Mouse (Mus musculus): Measurements from ENCODE around the gene Fermt3.
"Not testable (repeated sequence)": the region's sequence is repeated elsewhere in the genome, so short reads cannot be mapped to it uniquely, and the experiment has no call there.

Gene Fermt3

DNA sequence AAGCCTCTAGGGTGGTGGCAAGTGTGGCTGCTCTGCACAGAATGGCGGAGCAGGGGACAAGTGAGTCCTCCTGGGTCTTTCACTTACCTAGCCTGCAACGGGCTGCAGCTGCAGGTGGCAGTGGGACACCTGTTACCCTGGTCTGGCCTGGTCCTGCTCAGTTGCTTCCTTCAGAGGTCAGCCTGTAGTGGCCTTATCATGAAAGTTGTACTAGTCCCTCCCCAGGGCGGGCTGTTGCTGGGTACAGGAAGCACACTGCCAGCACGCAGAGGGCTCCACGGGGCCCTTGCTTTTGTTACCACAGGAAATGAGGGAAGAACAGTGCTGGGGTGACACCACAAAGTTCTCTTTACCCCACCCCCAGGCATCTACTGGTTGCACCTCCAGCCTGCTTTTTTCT is at the start of gene Fermt3:
Fermt3 (minus strand) TSS at position 279 of the 400 bp plus-strand sequence.
- no peak for DNase-seq (ENCODE audit: low read depth, low spot score)

DNA sequence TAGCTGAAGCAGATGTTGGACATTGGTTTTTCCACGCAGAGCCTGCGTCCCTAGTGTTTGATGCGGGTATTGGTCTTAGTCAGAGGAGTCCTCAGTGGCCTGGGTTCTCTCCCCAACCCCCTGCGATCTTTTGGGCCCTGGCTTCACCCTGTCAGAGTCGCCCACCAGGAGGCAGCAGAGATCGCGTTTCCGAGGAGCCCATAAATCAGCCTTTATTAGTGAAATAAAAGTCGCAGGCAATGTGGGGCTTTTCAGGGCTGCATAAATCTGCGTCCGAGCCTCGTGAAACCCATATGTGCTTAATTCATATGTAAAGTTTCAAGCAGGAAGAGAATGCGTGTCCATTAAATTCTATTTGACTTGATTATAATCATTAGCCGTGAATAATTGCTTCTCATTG is 48.9 kb upstream of the Fermt3 start:
- DNase-seq (ENCODE audit: low read depth, low spot score): peak; percentile 88

DNA sequence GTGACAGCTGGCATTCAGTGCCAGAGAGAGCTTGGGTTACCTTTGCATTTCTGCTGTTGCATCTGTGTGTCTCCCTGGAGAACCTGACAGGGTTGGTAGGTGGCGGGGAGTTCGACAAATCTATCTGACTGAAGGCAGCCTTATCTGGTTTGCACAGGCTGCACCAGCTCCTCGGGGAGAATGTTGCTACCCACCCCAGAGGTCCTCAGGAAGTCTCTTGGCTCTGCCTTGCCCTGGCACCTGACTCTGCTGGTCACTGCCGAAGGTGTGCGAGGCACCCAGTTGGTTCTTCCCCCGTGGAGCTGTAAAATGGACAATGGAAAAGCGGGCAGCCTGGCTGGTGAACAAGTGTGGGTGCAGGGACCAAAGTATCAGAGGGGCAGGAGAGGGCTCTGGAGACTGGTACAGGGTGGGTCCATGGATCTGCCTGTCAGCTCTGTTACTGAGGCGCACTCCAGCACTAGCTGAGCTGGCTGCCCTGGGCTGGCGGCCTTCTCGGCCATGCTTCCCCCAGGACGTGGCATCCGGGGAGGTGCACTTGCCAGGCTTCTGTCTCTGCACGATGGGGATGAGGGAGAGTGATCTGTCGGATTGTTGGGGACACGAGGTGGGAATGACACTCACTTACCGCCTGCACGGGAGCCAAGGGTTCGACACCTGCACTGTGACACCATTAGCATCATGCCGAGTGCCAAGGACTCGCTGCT is 48.2 kb upstream of the Fermt3 start:
- DNase-seq (ENCODE audit: low read depth, low spot score): no peak

DNA sequence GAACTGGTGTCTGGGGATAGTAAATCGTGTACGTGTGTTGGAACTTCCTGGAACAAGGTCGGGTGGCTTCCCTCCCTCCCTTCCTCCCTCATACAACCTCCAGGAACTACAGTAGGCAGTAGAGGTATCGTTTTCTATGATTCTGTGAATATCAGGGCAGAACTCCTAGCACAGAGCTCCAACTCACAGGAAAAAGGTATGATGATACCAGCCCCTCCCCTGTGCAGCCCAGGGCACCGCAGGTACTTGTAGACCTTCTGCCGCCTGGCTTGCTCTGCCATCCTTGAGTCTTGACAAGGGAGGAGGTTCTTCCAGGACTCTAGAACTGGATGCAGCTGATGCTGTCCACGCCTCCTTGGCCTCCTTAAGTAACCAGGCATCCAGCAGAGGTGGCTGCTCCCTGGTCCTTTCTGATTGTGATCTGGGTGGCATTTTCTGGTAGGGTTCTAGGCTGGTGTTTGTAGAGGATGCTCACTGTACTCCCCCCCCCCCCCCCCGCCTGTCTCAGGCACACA is 47.6 kb upstream of the Fermt3 start:
- no peak for DNase-seq (ENCODE audit: low read depth, low spot score)

DNA sequence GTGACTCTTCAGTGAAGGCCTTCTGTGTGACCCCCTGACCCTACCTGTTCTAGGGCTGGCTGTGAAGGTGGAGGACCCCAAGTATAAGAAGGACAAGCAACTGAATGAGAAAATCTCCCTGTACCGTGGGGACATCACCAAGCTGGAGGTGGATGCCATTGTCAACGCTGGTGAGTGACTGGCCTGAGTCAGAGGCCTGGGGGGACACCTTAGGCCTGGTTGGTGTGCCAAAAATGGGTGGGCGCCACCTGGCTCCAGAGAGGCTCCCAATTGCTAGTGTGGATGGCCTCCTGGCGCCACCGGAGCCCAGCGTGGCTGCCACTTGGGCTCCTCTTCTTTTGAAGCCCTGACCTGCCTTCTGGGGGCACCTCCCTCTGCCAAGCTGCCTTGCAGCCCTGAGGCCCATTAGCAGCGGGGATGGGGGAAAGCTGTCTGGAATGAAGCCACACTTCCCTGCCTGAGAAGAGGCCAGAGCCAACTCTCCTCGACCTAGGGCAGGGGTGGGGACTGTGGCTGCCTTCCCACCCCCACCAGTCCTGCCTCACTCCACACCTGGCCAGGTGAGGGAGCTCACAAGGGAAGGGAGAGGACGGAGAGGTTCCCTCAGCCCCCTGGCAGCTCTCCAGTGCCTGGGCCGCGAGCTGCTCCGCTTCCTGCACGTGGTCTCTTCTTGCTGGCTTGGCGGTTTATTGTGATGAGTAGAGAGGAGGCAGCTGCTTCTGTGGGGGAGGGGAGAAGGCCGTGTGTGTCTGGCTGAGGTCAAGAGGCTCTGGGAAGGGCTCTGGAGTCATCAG is 47.0 kb upstream of the Fermt3 start:
- DNase-seq (ENCODE audit: low read depth, low spot score): peak; percentile 81

DNA sequence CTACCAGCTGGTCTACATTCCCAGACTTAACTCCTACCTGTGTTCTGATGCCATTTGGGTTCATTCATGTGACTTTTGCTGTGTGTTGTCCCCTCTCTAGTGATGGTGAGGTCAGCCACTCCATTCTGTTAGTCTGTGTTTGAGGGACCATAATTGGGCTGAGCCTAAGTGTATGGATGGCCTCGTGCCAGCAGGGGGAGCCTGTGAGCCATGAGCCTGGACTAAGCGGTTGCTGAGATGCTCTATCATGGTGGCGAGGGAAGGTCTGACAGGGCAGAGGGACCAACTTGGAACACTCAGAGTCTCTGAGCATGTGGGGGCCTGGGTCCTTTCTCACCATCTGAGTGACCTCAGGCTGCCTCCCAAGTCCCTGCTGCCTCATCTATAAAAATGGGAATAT is 45.3 kb upstream of the Fermt3 start:
- peak; percentile 89 for DNase-seq (ENCODE audit: low read depth, low spot score)

DNA sequence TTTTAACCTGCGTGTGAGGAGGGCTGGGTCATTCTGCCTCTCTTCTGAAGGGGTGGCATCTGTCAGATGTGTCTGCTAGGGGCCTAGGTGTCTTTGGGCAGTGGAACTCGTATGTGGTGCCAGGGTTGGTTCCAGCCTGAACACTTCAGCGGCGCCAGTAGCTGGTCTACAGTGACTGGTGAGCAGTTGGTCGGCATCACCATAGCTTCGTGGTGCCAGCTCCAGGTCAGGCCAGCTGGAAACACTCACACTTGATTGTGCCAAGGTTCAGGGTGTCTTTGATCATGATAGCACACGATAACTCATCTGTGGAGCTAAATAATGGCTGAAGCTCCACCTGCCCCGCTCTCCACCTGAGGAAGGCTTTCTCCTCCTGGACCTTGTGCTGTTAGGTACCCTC is 43.6 kb upstream of the Fermt3 start:
- DNase-seq (ENCODE audit: low read depth, low spot score): no peak

DNA sequence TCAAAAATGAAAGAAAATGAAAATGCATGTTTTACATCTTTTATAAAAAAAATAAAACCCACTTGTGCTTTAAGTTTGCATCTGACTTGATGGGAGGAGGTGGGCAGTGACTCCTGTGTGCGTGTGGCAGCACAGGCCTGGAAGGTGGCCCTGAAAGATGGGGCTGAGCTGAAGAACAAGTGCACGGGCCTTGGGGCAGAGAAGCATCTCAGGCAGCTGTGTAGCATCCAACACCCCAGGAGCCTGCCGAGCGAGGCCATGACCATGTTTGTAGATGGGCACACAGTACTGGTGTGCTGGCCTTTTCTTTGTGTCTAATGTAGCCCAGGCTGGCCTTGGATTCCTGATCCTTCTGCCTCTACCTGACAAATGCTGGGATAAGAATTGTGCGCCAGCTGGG is 42.8 kb upstream of the Fermt3 start:
- DNase-seq (ENCODE audit: low read depth, low spot score): no peak

DNA sequence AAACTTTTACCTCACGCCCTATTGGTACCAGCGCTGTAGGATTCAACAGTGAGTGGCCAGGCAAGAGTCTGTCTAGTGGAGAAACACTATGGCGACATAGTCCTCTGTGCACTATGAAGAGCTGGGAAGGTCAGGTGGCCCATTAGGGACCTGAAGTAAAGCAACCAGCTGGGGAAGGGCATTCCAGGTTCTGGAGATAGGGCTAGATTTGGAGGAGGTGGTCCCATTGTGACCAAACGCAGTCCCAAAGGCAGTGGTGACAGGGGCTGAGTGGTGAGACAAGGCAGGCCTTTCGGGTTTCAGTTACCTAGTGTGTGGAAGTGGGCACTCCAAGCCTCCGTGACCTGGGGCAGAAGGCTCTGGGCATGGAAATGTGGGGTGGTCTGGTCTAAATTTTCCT is 39.3 kb upstream of the Fermt3 start:
- no peak for DNase-seq (ENCODE audit: low read depth, low spot score)

DNA sequence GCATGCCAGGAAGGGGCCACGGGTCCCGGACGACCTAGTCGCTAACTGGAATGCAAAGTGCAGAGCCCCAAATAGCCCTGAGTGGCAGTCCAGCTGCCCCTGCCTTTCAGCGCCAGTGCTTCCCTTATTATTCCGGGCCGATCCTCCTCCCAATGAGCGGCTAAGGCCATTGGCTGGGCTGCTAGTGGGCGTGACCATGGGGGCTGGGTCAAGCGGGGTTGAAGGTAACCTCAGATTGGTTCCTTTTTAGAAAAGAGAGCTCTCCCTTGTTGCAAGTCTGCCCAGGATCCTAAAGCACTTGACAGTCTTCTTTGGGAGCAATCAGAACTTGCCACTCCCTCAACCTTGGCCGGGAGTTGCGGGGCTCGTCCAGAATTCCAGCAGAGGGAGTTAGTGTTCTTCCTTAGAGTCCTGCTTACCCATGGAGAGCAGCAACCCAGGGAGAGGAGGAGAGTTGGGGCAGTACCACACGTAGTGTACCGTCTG is 38.5 kb upstream of the Fermt3 start:
- peak; percentile 98 for DNase-seq (ENCODE audit: low read depth, low spot score)

DNA sequence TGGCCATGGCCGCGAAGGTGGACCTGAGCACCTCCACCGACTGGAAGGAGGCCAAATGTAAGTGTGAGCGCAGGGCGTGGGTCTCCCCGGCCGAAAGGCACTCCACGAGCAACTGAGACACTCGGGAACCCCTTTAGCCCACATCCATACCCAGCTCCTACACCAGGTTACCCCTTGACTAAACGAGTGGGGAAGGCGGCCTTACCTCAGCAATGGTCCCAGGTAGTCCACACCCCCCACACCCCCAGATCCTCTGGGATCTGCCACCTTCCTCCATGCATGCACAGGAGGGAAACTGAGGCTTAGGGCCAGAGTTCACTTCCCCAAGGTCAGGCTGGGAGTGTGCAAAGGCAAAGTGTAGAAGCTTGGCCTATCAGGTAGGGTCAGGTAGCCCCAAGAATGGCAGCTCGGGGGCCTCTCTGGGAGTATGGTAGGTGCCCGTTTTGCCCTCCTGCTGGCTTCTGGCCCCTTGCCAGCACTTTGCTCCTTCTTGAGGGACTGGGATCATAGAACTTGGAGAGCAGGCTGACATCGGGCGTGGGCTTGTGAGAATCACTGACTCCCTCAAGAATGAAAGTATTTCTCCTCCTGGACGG is 38.0 kb upstream of the Fermt3 start:
- DNase-seq (ENCODE audit: low read depth, low spot score): no peak

DNA sequence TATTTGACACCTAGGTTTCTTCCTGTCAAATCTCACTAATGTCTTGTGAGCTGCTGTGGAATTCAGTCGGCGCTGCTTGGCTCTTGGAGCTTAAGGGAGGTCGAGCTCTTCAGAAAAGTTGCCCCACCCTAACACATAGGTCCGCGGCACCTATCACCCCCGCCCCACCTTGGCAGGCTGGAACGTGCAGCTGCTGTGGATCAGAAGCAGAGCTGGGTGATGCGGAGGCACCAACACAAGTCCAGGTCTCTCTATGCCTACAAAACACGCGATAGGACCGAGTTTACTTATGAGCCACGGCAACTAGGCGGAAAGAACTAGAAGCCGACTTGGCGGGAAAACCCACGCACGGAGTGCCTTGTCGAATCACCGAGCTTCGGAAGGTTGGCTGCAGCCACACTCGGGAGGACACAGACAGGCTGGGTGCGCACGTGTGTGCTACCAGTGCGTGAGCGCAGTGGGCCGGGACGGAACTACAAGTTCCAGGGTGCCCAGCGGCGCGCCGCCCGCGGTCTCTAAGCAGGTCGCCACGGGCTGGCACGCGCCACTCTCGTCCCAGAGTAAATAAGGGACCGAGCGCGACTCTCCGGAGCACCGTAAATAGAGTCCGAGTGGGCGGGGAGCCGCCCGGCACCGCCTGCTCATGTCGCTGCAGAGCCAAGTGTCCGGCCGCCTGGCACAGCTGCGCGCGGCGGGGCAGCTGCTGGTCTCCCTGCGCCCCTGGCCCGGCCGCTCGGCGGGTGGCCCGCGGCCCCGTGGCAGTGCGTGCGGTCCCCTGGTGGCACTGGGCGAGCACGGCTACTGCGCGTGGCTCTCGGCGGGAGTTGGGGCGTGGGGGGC is 37.2 kb upstream of the Fermt3 start, which contains the start of gene Macrod1:
Macrod1 (plus strand) TSS at position 563 of the 840 bp plus-strand sequence.
- DNase-seq (ENCODE audit: low read depth, low spot score): peak; percentile 94

DNA sequence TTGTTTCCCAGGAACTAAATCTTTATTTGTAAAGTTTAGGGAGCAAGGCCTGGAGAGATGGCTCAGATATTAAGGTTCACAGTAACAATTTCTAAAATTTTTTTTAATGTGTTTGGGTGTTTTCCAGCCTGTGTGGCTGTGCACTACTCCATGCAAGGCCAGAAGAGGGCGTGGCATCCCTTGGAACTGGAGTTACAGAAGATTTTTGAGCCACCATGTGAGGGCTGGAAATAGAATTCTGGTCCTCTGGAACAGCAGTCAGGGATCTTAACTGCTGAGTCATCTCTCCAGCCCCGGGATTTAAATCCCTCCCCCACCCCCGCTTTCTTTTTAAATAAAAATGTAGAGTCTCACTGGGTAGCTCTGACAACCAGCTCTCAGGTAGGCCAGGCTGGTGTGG is 35.9 kb upstream of the Fermt3 start:
- peak; percentile 55 for DNase-seq (ENCODE audit: low read depth, low spot score)

DNA sequence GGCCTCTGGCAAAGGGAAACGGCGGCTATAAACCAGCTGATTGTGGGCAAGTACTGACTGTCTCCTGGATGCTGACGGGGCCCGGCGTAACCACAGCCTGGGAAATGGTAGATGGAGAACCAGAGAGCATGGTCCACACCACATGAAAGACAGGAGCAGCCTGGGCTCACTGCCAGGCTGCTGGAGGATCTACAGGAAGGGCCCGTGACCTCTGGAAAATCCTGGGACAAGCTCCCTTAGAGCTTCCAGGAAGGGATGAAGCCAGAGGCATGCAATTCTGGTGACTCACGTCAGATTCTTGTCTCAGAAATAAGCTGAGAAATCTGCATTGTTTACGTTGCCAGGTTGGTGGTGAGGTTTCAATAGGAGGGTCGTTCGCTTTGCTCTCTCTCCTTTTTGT is 35.5 kb upstream of the Fermt3 start:
- no peak for DNase-seq (ENCODE audit: low read depth, low spot score)

DNA sequence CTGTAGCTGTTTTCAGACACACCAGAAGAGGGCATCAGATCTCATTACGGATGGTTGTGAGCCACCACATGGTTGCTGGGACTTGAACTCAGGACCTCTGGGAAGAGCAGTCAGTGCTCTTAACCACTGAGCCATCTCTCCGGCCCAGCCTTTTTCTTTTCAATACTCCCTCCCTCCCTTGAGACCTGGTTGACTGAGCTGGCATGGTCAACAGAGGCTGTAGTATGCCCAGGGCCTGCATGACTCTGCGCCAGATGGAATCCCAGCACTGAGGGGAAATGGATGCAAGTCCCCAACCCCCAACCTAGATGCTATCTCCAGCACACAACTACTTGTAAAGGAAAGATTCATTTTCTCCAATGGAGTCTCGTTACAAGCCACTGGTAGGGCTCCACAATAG is 34.1 kb upstream of the Fermt3 start:
- not testable (repeated sequence) for DNase-seq (ENCODE audit: low read depth, low spot score)

DNA sequence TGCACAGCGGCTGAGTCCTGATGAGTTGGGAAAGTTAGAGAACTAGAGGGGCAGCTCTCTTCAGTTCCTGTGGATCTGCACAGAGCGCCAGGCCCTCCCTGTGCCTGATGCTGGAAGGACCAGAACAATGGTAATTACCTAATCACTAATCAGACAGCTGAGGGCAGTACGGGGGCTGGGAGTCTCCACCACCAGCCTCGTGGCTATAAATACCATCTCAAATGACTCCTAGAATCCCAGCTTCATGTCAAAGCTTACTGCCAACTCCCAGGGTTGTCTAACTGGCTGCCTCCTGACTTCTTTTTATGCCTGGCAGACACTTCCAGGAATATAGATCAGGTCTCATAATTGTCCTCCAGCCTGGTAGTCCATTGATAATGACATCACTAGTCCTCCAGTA is 25.4 kb upstream of the Fermt3 start:
- DNase-seq (ENCODE audit: low read depth, low spot score): no peak

DNA sequence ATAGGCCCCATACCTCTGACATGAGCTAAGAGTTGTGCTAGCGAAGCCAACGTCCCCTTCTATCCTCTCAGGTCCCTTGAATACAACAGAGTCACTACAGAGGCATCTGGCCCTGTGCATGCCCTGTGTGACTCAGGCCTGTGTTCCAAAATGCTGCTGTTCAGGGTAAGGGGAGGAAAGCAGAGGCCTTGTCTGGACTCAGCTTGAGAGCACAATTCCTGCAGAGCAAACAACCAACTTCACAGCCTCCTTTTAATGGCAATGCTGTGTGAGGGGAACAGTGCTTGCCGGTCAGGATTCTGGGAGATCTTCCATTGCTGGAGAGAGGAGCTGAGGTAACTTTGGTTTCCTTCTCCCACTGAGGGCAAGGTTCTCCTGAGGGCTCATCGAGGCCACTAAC is 25.0 kb upstream of the Fermt3 start:
- no peak for DNase-seq (ENCODE audit: low read depth, low spot score)

DNA sequence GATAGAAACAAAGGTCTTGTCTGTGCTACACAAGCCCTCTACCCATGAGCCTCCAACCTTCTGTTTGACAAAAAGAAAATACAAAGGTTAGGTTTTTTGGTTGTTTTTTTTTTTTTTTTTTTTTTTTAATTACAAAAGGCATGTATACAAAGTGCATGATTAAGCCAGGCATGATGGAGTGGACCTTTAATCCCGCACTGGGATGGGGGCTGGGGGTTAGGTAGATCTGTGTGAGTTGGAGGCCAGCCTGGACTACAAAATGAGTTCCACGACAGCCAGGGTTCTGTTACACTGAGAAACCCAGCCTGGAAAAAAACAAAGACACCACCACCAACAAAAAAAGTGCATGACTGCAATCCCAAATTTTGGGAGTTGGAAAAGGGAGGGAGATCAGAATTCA is 21.9 kb upstream of the Fermt3 start:
- no peak for DNase-seq (ENCODE audit: low read depth, low spot score)

DNA sequence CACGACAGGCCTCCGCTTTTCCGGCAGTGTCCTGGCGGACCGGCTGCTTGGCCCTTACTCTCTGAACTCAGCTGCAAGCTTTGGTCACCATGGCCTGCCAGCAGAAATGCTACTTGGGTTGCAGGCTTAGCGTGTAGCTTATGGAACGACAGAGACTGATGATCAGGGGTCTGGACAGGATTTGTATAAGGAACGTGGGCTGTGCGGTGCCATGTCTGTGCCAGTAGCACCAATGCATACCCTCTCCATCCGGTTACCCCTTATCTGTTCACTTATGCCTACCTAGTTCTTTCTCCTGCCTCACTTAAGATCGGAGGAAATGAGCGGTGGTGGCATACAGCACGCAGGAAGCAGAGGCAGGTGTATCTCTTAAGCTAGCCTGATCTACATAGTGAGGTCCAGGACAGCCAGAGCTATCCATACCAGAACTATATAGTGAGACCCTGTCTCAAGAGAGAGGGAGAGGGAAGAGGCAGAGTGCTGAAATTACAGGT is 21.4 kb upstream of the Fermt3 start:
- DNase-seq (ENCODE audit: low read depth, low spot score): no peak

DNA sequence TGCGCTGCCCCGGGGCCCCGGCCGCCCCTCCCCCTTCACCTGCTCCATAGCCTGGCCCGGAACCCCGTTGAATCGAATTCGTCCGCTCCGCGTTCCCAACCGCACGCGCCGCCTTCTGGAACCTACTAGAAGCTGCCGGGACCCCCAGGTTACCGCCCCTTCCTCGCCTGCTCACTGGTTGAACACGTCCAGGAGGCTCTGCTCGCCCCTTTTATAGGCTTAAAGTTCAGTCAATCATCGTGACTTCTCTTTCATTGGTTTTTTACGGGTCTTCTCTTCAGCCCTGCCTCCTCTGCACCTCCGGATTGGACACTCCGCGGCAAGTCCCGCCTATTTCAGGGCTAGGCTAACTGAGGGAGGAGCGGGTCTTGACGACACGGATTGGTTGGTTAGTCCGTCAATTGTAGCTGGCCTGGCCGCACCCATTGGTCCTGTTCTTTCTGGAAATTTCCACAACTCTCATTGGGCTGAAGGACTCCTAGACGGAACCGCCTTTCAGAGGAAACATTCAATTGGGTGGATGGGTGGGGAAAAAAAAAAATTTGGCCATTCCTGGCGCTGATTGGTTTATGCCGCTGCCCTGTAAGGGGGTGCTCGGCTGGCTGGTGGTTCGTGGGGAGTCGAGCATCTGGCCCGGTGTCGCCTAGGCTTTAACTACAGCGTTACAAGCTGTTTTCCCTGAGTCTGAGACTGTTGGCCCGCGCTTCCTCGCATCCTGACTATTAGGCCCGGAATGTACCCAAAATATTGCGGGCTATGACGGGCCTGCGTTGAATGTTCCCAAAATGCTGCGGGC is 20.8 kb upstream of the Fermt3 start, which contains the start of gene Stip1:
Stip1 (minus strand) TSS at position 127 of the 796 bp plus-strand sequence.
- peak; percentile 100 for DNase-seq (ENCODE audit: low read depth, low spot score)

Measured in ZHBTc4 (cell line).